Mouse (Mus musculus) cerebellum, postnatal 36 days (tissue): ENCODE measurements around the gene Srrt.

Experiments used
- DNase-seq, 2 experiments: peaks; one replicate each; pipeline ENCODE4 v3.0.0; 2021 to 2022; ENCODE audit warnings: mixed read lengths in 2 of 2

The Srrt gene

GRCm38 (mm10) chr5:137307071-137307912 is at the start of gene Srrt:
Srrt (minus strand) TSS chr5:137307674.
- DNase-seq = peak; percentile 90 to 91

GRCm38 (mm10) chr5:137354091-137354490 is 46.6 kb upstream of the Srrt start:
- DNase-seq = no peak

GRCm38 (mm10) chr5:137352011-137352975 is 44.8 kb upstream of the Srrt start:
- DNase-seq = no peak

- no peak for DNase-seq
Measured at GRCm38 (mm10) chr5:137351394-137351793, 43.9 kb upstream of the Srrt start.

GRCm38 (mm10) chr5:137351058-137351380 is 43.5 kb upstream of the Srrt start:
- no peak for DNase-seq

GRCm38 (mm10) chr5:137350205-137351057 is 43.0 kb upstream of the Srrt start:
- no peak for DNase-seq

GRCm38 (mm10) chr5:137349384-137350204 is 42.1 kb upstream of the Srrt start, which contains the start of gene Ephb4:
Ephb4 (plus strand) TSS chr5:137350109.
- DNase-seq = peak in 1 of 2 experiments; percentile 26

- no peak for DNase-seq
Measured at GRCm38 (mm10) chr5:137348482-137349383, 41.3 kb upstream of the Srrt start.

- DNase-seq = no peak
Measured at GRCm38 (mm10) chr5:137347856-137348255, 40.4 kb upstream of the Srrt start.

GRCm38 (mm10) chr5:137346983-137347382 is 39.5 kb upstream of the Srrt start:
- no peak for DNase-seq

- DNase-seq = no peak
Measured at GRCm38 (mm10) chr5:137346388-137346787, 38.9 kb upstream of the Srrt start.

GRCm38 (mm10) chr5:137345821-137346220 is 38.3 kb upstream of the Srrt start:
- no peak for DNase-seq

- DNase-seq = no peak
Measured at GRCm38 (mm10) chr5:137343869-137344268, 36.4 kb upstream of the Srrt start.

- DNase-seq = no peak
Measured at GRCm38 (mm10) chr5:137343412-137343811, 35.9 kb upstream of the Srrt start.

GRCm38 (mm10) chr5:137342407-137343012 is 35.0 kb upstream of the Srrt start:
- DNase-seq = no peak

GRCm38 (mm10) chr5:137340222-137340621 is 32.7 kb upstream of the Srrt start:
- DNase-seq = no peak

GRCm38 (mm10) chr5:137339290-137339979 is 32.0 kb upstream of the Srrt start:
- DNase-seq = peak; percentile 41 to 44

GRCm38 (mm10) chr5:137338663-137339289 is 31.3 kb upstream of the Srrt start:
- DNase-seq = peak in 1 of 2 experiments; percentile 27

GRCm38 (mm10) chr5:137338256-137338655 is 30.8 kb upstream of the Srrt start:
- peak; percentile 91 to 94 for DNase-seq
